15 mouse cellular contexts compared by ENCODE assay signal in the genomic region with DNA sequence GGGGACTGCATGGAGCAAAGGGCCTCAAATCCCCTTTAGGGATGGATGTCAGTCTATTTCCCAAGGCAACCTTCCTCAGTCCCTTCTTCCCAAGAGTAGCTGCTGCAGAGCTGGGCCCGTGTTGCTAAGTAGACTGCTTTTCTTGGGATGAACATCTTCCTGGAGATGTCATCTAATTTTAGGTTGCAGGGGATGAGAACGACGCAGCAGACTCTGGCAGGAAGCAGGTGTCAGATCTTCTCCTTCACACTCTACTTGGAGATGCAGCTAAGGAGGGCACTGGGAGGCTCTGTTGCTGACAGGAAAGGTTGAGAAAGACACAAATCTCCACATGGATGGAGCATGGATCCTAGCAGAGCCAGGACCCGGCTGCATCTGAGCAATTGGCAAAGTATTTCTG.
DNase-seq lines count a peak whose midpoint lies in the region.
"Had no signal": no experiment of that assay in that cellular context is flagged by ENCODE, and none has a peak within 500 bp of the region (broad histone marks: within the 10 kb centered on the region; RNA-seq: fewer than 3 reads in every experiment).

No protein-coding gene starts in this region.

- DNase-seq in frontal cortex, adult 2 months (ENCODE audit: extremely low spot score in 1 of 2, low spot score in 1 of 2): peak; percentile 50 to 66
- DNase-seq in frontal cortex, postnatal 25 days (ENCODE audit: low spot score in 2 of 2): no peak
- peak; percentile 69 for DNase-seq in right cerebral cortex, adult 18-20 months
- DNase-seq in right cerebral cortex, postnatal 4 days: no peak
- DNase-seq in right cerebral cortex, postnatal 10 days (ENCODE audit: low spot score in 2 of 2): peak; percentile 46 to 59
- no peak for DNase-seq in embryo, embryonic 10.5 days (ENCODE audit: low spot score)
- no peak for DNase-seq in cerebellum, postnatal 4 days (ENCODE audit: low spot score in 2 of 2)
- DNase-seq: adrenal gland, postnatal 36 days; cerebellum, adult 18-20 months; cerebellum, postnatal 14 days; gastrocnemius, adult 2 months; kidney, adult 2 months; liver; lung, postnatal 36 days; spleen, adult 18-20 months had no signal

Comparison
In these comparisons a context has a peak if more than half of its experiments do, and no peak if none do; other contexts are left out.
1. DNase-seq: peak in frontal cortex, adult 2 months (2 of 2), right cerebral cortex, adult 18-20 months (single experiment) and right cerebral cortex, postnatal 10 days (2 of 2); none in frontal cortex, postnatal 25 days (0 of 2), right cerebral cortex, postnatal 4 days (single experiment), embryo, embryonic 10.5 days (single experiment) and cerebellum, postnatal 4 days (0 of 2).